Mouse (Mus musculus): ENCODE results near the gene Gtpbp1. TPM values are rescaled to one million over a fixed set of nuclear protein-coding genes. Genes with fewer than 3 reads are reported as not detected.

Gtpbp1 gene
- total and polyA plus RNA-seq, 2 experiments = 8.1 to 12.8 TPM

DNA sequence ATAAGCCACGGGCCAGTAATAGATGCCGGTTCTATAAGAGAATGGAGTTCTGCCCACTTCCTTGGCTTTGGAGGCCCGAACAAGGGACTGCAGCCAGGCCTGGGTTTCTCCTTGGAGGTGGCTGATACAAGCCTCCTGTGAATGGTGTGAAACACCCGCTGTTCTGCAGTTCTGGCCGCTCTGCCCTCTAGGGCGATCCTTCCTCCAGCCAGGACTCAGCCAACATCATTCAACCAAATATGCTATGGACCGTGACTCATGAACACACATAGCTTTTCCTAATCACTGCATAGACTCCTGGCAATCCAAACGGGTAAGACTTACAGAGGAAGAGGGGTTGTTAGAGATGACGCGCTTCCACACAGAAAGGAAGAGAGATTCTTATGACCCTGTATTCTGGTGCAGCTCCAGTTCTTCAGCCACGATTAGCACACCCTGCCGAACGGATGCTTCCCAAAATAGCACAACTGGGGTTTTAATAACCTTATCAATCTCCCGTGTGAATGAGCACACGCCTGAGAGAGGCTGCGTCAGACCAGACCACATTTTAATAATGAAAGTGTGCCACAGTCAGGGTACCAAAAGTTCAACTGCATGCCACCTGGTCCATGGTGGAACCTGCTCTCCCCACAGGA, 76.8 kb downstream of the Gtpbp1 start:
- Histone ChIP-seq H3K36me3 (ENCODE audit: control insufficient read depth, insufficient read depth, low read length) (no peaks in the 10 kb centered on the region), H3K27ac (replicated peaks; ENCODE audit: insufficient read depth, low read depth, low read length) (0 out of 2 replicates have a peak overlapping the region, but pooled peaks have one; percentile 13), H3K4me3 (ENCODE audit: insufficient read depth, low read depth, low read length) (no peak overlapping the region), H3K9ac (ENCODE audit: low read depth, low read length) (no peak overlapping the region), H3K27me3 (ENCODE audit: control insufficient read depth, insufficient read depth, low read length) (no peaks in the 10 kb centered on the region), H3K79me2 (ENCODE audit: control insufficient read depth, insufficient read depth, low read length) (no peaks in the 10 kb centered on the region), H3K4me1 (ENCODE audit: control insufficient read depth, insufficient read depth, low read length) (no peaks in the 10 kb centered on the region)
- whole genome bisulfite sequencing = 79% methylated on average over 16 of the region's 16 CpGs
- no peak for TF ChIP-seq POLR2A (IDR thresholded peaks at IDR 0.05; ENCODE audit: extremely low read depth, insufficient read depth, low read length)
- TF ChIP-seq CTCF (IDR thresholded peaks at IDR 0.05; ENCODE audit: low read depth, low read length) = no peak
- no peak for DNase-seq (ENCODE audit: extremely low read depth, low read depth, low spot score)

DNA sequence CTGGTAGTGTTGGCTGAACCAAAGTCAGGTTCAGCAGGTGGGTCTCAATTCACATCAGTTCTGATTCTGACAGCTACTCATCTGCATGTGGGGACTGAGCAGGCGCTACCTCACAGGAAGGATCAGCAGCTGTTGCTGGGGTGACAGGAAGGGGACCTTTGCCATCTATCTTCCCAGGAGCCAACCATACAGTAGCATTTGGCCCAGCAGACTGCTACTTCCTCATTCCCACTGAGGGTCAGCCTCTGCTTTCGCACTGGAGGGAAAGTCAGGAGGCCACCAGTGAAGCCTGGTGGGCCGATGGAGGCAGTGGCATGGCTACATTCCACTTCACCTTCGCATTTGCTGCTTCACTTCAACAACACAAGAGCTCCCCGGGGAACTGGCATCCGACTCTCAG, 77.7 kb downstream of the Gtpbp1 start:
- no peaks in the 10 kb centered on the region for H3K36me3 ChIP-seq (ENCODE audit: control insufficient read depth, insufficient read depth, low read length)
- no peaks in the 10 kb centered on the region for H3K4me1 ChIP-seq (ENCODE audit: control insufficient read depth, insufficient read depth, low read length)
- TF ChIP-seq CTCF (IDR thresholded peaks at IDR 0.05; ENCODE audit: low read depth, low read length) = no peak
- no peak for TF ChIP-seq POLR2A (IDR thresholded peaks at IDR 0.05; ENCODE audit: extremely low read depth, insufficient read depth, low read length)
- 74% methylated on average over 6 of the region's 6 CpGs for WGBS
- peak overlapping the region; percentile 4; the same call in 1 of the 2 replicates for H3K9ac ChIP-seq (ENCODE audit: low read depth, low read length)
- DNase-seq (ENCODE audit: extremely low read depth, low read depth, low spot score) = no peak
- H3K4me3 ChIP-seq (ENCODE audit: insufficient read depth, low read depth, low read length) = no peak overlapping the region
- no peak overlapping the region for H3K27ac ChIP-seq (replicated peaks; ENCODE audit: insufficient read depth, low read depth, low read length)
- no peaks in the 10 kb centered on the region for H3K27me3 ChIP-seq (ENCODE audit: control insufficient read depth, insufficient read depth, low read length)
- H3K79me2 ChIP-seq (ENCODE audit: control insufficient read depth, insufficient read depth, low read length) = no peaks in the 10 kb centered on the region

DNA sequence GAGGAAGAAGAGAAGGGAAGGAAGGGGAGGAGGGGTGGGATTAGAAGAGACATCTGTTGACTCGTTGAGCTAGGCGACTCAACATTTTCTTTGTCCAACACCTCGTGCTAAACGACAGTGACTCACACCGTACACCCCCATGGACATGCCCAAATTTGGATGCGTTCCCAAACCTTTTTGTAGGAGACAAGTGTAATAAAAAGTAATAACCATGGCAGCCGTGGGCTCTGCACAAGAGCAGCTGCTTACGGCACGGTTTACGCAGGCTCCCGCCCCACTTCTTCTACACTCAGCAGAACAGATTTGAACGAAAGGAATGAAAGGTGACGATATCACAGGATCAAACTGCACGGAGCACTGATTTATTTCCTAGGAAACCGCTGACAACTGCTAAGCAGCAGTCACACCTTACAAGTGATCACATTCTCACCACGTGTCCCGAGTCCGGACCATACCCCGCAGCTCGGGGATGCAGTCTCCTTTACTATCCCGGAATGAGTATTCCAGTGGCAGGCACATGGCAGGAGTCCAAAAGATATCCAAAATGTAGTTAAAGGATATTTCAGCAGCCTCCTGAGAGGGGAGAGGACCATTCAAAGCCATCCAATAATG, 80.1 kb downstream of the Gtpbp1 start:
- no peaks in the 10 kb centered on the region; the same call in 1 of the 2 replicates for H3K4me1 ChIP-seq (ENCODE audit: control insufficient read depth, insufficient read depth, low read length)
- no peaks in the 10 kb centered on the region for H3K79me2 ChIP-seq (ENCODE audit: control insufficient read depth, insufficient read depth, low read length)
- TF ChIP-seq CTCF (IDR thresholded peaks at IDR 0.05; ENCODE audit: low read depth, low read length) (no peak), POLR2A (IDR thresholded peaks at IDR 0.05; ENCODE audit: extremely low read depth, insufficient read depth, low read length) (no peak)
- no peak for DNase-seq (ENCODE audit: extremely low read depth, low read depth, low spot score)
- H3K36me3 ChIP-seq (ENCODE audit: control insufficient read depth, insufficient read depth, low read length) = no peaks in the 10 kb centered on the region
- no peaks in the 10 kb centered on the region for H3K27me3 ChIP-seq (ENCODE audit: control insufficient read depth, insufficient read depth, low read length)
- no peak overlapping the region for H3K27ac ChIP-seq (replicated peaks; ENCODE audit: insufficient read depth, low read depth, low read length)
- no peak overlapping the region for H3K9ac ChIP-seq (ENCODE audit: low read depth, low read length)
- no peak overlapping the region for H3K4me3 ChIP-seq (ENCODE audit: insufficient read depth, low read depth, low read length)
- WGBS = 87% methylated on average over 21 of the region's 21 CpGs

Other genes starting within 250 kb of the Gtpbp1 start
- 4.3 and 6.8 TPM in 2 replicates for gene Csnk1e, start 235.3 kb upstream of the Gtpbp1 start, total RNA-seq (2014; rRNA removed)
- 4.7 and 6.6 TPM in 2 replicates for gene Csnk1e, start 235.3 kb upstream of the Gtpbp1 start, polyA plus RNA-seq (2012; rRNA removed)
- 0.07 TPM in 1 of 2 replicates, not detected in the other for gene Kcnj4, start 185.6 kb upstream of the Gtpbp1 start, total RNA-seq (2014; rRNA removed)
- not detected in 2 replicates for gene Kcnj4, start 185.6 kb upstream of the Gtpbp1 start, polyA plus RNA-seq (2012; rRNA removed)
- 0.54 and 0.83 TPM in 2 replicates for gene Kdelr3, start 174.4 kb upstream of the Gtpbp1 start, total RNA-seq (2014; rRNA removed)
- 0.50 and 0.67 TPM in 2 replicates for gene Kdelr3, start 174.4 kb upstream of the Gtpbp1 start, polyA plus RNA-seq (2012; rRNA removed)
- gene Ddx17, start 144.1 kb upstream of the Gtpbp1 start, total RNA-seq (2014; rRNA removed) = 88.5 and 102 TPM in 2 replicates
- 75.3 and 105 TPM in 2 replicates for gene Ddx17, start 144.1 kb upstream of the Gtpbp1 start, polyA plus RNA-seq (2012; rRNA removed)
- gene Dmc1, start 85.7 kb upstream of the Gtpbp1 start, total RNA-seq (2014; rRNA removed) = 0.09 TPM in 1 of 2 replicates, not detected in the other
- gene Dmc1, start 85.7 kb upstream of the Gtpbp1 start, polyA plus RNA-seq (2012; rRNA removed) = not detected in 2 replicates
- gene Fam227a, start 31.9 kb upstream of the Gtpbp1 start, total RNA-seq (2014; rRNA removed) = 0.83 and 1.1 TPM in 2 replicates
- 0.14 and 0.20 TPM in 2 replicates for gene Fam227a, start 31.9 kb upstream of the Gtpbp1 start, polyA plus RNA-seq (2012; rRNA removed)
- 6.6 and 6.8 TPM in 2 replicates for gene Cby1, start 31.6 kb upstream of the Gtpbp1 start, total RNA-seq (2014; rRNA removed)
- gene Cby1, start 31.6 kb upstream of the Gtpbp1 start, polyA plus RNA-seq (2012; rRNA removed) = 3.3 and 4.4 TPM in 2 replicates
- gene Tomm22, start 20.0 kb upstream of the Gtpbp1 start, total RNA-seq (2014; rRNA removed) = 46.0 and 52.8 TPM in 2 replicates
- gene Tomm22, start 20.0 kb upstream of the Gtpbp1 start, polyA plus RNA-seq (2012; rRNA removed) = 22.2 and 23.9 TPM in 2 replicates
- gene Josd1, start 2.9 kb upstream of the Gtpbp1 start, total RNA-seq (2014; rRNA removed) = 19.0 and 25.6 TPM in 2 replicates
- gene Josd1, start 2.9 kb upstream of the Gtpbp1 start, polyA plus RNA-seq (2012; rRNA removed) = 21.9 and 22.6 TPM in 2 replicates
- gene Sun2, start 51.7 kb downstream of the Gtpbp1 start, total RNA-seq (2014; rRNA removed) = 33.9 and 45.8 TPM in 2 replicates
- 29.7 and 33.4 TPM in 2 replicates for gene Sun2, start 51.7 kb downstream of the Gtpbp1 start, polyA plus RNA-seq (2012; rRNA removed)
- 4.5 and 6.2 TPM in 2 replicates for gene Dnal4, start 87.0 kb downstream of the Gtpbp1 start, total RNA-seq (2014; rRNA removed)
- gene Dnal4, start 87.0 kb downstream of the Gtpbp1 start, polyA plus RNA-seq (2012; rRNA removed) = 14.2 and 14.9 TPM in 2 replicates
- 0.09 and 0.20 TPM in 2 replicates for gene Nptxr, start 113.9 kb downstream of the Gtpbp1 start, total RNA-seq (2014; rRNA removed)
- 0.11 and 0.19 TPM in 2 replicates for gene Nptxr, start 113.9 kb downstream of the Gtpbp1 start, polyA plus RNA-seq (2012; rRNA removed)
- not detected in 2 replicates for gene Npcd, start 143.4 kb downstream of the Gtpbp1 start, total RNA-seq (2014; rRNA removed)
- 0.26 TPM in 1 of 2 replicates, not detected in the other for gene Npcd, start 143.4 kb downstream of the Gtpbp1 start, polyA plus RNA-seq (2012; rRNA removed)
- 1.2 and 1.8 TPM in 2 replicates for gene Cbx6, start 143.8 kb downstream of the Gtpbp1 start, total RNA-seq (2014; rRNA removed)
- 2.9 and 3.7 TPM in 2 replicates for gene Cbx6, start 143.8 kb downstream of the Gtpbp1 start, polyA plus RNA-seq (2012; rRNA removed)
- gene Apobec3, start 200.8 kb downstream of the Gtpbp1 start, total RNA-seq (2014; rRNA removed) = 2.6 and 3.6 TPM in 2 replicates
- 1.5 and 2.4 TPM in 2 replicates for gene Apobec3, start 200.8 kb downstream of the Gtpbp1 start, polyA plus RNA-seq (2012; rRNA removed)